Mouse (Mus musculus) CD8-positive naive resting alpha-beta T cell, adult 57 days (primary cell): Measurements from ENCODE around the gene Traf3ip2. TPM values are rescaled to one million over a fixed set of nuclear protein-coding genes. Genes with fewer than 3 reads are reported as not detected.

Source experiments
- total RNA-seq: library from RNA; stranded (reverse); gene quantifications from one replicate; pipeline ENCODE4 v1.2.4, GENCODE M21; 2023

The Traf3ip2 gene
- total RNA-seq = 79.9 TPM

DNA sequence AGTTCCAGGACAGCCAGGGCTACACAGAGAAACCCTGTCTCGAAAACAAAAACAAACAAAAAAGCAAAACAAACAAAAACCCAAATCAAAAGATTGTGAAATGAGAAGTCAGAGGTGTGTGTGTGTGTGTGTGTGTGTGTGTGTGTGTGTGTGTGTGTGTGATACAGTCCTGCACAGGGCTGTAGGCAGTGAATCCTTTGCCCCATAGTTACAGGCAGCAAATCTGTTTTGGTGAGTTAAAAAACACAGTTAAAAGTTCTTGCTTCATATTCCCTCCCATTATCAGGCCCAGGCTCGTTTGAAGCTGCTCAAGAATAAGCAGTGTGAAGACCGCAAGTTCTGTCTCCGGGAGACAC lies at the start of gene Traf3ip2:
Gene Traf3ip2, plus strand, starts transcription at position 302 of the 356 bp plus-strand sequence.

Other genes starting within 250 kb of the Traf3ip2 start
- gene Fyn, start 244.1 kb upstream of the Traf3ip2 start, total RNA-seq = 186 TPM
- gene Rev3l, start 119.2 kb downstream of the Traf3ip2 start, total RNA-seq = 72.7 TPM